Mouse (Mus musculus) kidney, embryonic 14.5 days (tissue): ENCODE data around the gene Cmip. TPM values are rescaled to one million over a fixed set of nuclear protein-coding genes. Genes with fewer than 3 reads are reported as not detected.

Source experiments
- ATAC-seq: fragments of 200-750 bp; cut with Nextera tagmentation; 2 replicates; pipeline ENCODE4 v1.8.0; 2017; ENCODE audit warnings: moderate number of reproducible peaks, mild to moderate bottlenecking, moderate TSS enrichment, moderate library complexity; ENCODE audit not compliant: low FRiP score, low TSS enrichment
- H3K27ac ChIP-seq: fragments of 300-500 bp; sonication (generic); 2 replicates; pipeline ENCODE4 v1.5.1; 2014; ENCODE audit warnings: low read depth, mild to moderate bottlenecking, low read length, moderate library complexity, mixed read lengths
- H3K27me3 ChIP-seq: fragments of 300-500 bp; sonication (generic); 2 replicates; pipeline ENCODE4 v1.6.1; 2014; ENCODE audit warnings: mild to moderate bottlenecking, low read length; ENCODE audit not compliant: control insufficient read depth, insufficient read depth
- H3K36me3 ChIP-seq: fragments of 300-500 bp; sonication (generic); 2 replicates; pipeline ENCODE4 v1.6.1; 2014; ENCODE audit warnings: low read length, mixed read lengths; ENCODE audit not compliant: control insufficient read depth, insufficient read depth
- H3K4me1 ChIP-seq: fragments of 300-500 bp; sonication (generic); 2 replicates; pipeline ENCODE4 v1.6.1; 2014; ENCODE audit warnings: low read length, mixed read lengths; ENCODE audit not compliant: control insufficient read depth, insufficient read depth
- H3K4me2 ChIP-seq: fragments of 300-500 bp; sonication (generic); replicated peaks from 2 replicates; pipeline ENCODE4 v1.6.1; 2014; ENCODE audit warnings: low read depth, mild to moderate bottlenecking, low read length
- H3K4me3 ChIP-seq: fragments of 300-500 bp; sonication (generic); 2 replicates; pipeline ENCODE4 v1.5.1; 2014; ENCODE audit warnings: mild to moderate bottlenecking, low read length
- H3K9ac ChIP-seq: fragments of 300-500 bp; sonication (generic); 2 replicates; pipeline ENCODE4 v1.6.1; 2014; ENCODE audit warnings: low read depth, mild to moderate bottlenecking, low read length, moderate library complexity
- H3K9me3 ChIP-seq: fragments of 300-500 bp; sonication (generic); 2 replicates; pipeline ENCODE4 v1.6.1; 2016; ENCODE audit warnings: low read length; ENCODE audit not compliant: control insufficient read depth
- WGBS: fragments of 180-500 bp; shearing (Covaris S2); extraction: QIAGEN DNeasy Blood & Tissue Kit; methylation state at CpG from one replicate; pipeline ENCODE4 v1.1.7; 2014; 5-methylcytosine and 5-hydroxymethylcytosine counted together
- polyA plus RNA-seq: library from polyadenylated mRNA; unstranded; fragments of >200 nt; fragmentation: Nextera tagmentation; extraction: Ambion mirVana; gene quantifications from 2 replicates; pipeline ENCODE4 v1.2.1, GENCODE M21; 2014

Cmip gene
- polyA plus RNA-seq, 1 experiment from 2014 or later: 22.9 TPM

DNA sequence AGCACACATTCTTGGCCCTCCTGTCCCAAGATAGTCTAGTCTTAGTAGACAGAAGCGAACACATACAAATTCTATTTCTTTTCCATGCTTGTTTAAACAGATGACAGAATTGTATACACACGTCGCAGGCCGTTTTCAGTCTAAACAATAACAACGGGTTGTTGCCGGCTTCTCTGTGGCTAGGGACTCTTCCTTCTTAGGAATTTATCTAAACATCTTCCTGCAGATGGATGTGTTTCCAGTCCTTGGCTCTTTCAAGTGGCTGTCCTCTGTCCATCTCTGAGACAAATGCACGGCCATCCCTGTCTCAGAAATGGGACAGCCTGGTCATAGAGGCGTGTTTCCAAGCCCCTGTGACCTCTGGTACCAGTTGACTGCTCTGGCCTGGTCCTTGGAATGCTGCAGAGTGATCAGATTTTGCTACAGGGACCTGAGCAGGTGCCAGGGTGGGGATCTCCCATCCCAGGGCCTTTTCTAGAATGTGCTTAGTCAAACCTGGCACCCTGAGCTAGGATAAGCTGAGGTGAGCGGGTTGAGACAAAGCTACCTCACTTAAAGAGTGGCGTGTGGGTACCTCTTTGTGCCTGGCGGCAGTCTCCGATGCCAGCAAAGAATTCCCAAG, 52.9 kb downstream of the Cmip start:
- Histone ChIP-seq H3K27me3 (no peaks in the 10 kb centered on the region), H3K4me2 (no peak overlapping the region), H3K27ac (no peak overlapping the region), H3K9me3 (no peaks in the 10 kb centered on the region), H3K4me1 (peaks cover 30% of the 10 kb centered on the region), H3K9ac (no peak overlapping the region), H3K4me3 (no peak overlapping the region), H3K36me3 (no peaks in the 10 kb centered on the region)
- ATAC-seq: no peak
- WGBS: 89% methylated on average over 12 of the region's 12 CpGs

DNA sequence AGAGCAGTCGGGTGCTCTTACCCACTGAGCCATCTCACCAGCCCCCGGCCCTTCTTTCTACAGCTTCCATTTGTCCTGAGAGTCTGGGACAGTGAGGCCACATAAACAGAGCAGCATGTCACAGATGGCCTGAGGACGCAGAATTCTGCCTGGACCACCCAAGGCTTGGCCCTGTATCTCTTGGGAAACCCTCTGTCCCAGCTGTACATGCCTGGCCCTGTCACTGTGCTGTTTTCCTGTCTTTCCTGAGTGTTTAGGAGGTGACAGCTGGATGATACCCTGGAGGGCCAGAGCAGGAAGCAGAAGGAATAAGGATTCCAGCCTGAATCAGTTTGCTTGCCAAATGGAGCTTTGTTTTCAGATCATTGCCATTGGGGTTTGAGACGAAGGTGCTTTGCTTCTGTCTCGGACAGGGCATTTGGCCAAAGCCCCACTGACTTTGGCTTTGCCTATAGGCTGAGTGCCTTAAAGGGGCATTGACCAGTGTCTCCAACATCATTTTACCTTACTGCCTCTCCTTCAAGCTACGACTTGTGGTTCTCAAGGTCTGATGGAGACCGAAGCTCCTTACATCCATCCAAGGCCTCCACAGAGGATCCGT, 54.2 kb downstream of the Cmip start:
- no peaks in the 10 kb centered on the region for H3K9me3 ChIP-seq
- H3K27me3 ChIP-seq: no peaks in the 10 kb centered on the region
- 74% methylated on average over 8 of the region's 8 CpGs for WGBS
- no peaks in the 10 kb centered on the region for H3K36me3 ChIP-seq
- no peak overlapping the region for H3K27ac ChIP-seq
- peaks cover 39% of the 10 kb centered on the region for H3K4me1 ChIP-seq
- H3K4me2 ChIP-seq: no peak overlapping the region
- no peak overlapping the region for H3K9ac ChIP-seq
- no peak for ATAC-seq
- H3K4me3 ChIP-seq: no peak overlapping the region

DNA sequence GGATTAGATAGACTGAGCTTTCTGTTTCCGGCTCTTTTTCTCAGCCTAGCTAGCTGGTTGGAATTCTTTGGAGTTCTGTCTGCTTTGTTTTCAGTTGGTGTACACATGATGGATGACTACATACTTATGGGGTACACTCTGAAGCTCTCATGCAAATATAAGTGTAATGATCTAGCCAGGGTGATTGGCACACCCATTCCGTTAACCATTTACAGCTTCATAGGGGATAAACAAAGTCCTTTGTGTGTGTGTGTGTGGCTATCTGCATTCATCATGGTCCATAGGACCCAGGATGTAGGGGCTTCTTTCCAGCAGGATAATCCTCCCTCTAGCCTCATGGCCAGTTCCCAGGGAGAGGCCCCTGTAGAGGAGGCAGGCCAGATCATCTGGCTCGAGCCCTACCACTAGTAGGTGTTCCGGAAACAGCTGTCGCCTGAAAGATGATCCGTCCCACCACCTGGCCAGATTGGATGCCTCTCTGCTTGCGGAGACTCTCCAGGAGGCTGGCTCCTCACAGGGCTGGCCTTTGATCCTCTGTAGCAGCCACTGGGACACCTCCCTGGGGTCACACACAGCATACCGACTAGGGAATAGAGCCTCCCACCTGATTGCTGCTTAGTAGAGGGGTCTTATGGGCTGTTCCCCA, 57.6 kb downstream of the Cmip start:
- Histone ChIP-seq H3K9ac (no peak overlapping the region), H3K4me2 (no peak overlapping the region), H3K4me3 (no peak overlapping the region), H3K36me3 (no peaks in the 10 kb centered on the region), H3K9me3 (no peaks in the 10 kb centered on the region), H3K27me3 (no peaks in the 10 kb centered on the region), H3K4me1 (peaks cover 32% of the 10 kb centered on the region), H3K27ac (peak overlapping the region; percentile 26; the same call in 1 of the 2 replicates)
- WGBS: 16% methylated on average over 8 of the region's 8 CpGs
- ATAC-seq: peak; percentile 82

DNA sequence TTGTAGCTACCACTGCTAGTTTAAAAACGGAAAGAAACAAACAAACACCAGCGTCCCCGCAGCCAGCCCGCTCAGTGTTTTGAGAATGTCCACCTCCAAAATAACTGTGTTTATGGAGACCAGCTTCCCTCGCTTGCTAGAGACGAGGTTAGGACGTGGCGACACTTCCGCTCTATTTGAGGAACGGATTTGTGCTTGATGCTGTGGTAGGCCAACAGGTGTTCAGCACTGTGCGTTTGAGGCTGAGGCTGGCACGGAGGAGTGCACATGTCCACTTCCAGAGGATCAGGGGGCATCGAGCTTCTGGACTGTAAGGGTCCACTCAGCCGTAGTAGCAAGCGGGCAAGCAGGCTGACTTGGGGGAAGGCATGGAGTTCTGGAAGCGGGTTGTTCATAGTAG, 58.9 kb downstream of the Cmip start:
- no peak overlapping the region for H3K27ac ChIP-seq
- no peaks in the 10 kb centered on the region for H3K9me3 ChIP-seq
- no peaks in the 10 kb centered on the region for H3K27me3 ChIP-seq
- no peak overlapping the region for H3K4me3 ChIP-seq
- H3K36me3 ChIP-seq: no peaks in the 10 kb centered on the region
- peaks cover 28% of the 10 kb centered on the region for H3K4me1 ChIP-seq
- no peak overlapping the region for H3K4me2 ChIP-seq
- H3K9ac ChIP-seq: no peak overlapping the region
- WGBS: 87% methylated on average over 16 of the region's 16 CpGs
- ATAC-seq: no peak

DNA sequence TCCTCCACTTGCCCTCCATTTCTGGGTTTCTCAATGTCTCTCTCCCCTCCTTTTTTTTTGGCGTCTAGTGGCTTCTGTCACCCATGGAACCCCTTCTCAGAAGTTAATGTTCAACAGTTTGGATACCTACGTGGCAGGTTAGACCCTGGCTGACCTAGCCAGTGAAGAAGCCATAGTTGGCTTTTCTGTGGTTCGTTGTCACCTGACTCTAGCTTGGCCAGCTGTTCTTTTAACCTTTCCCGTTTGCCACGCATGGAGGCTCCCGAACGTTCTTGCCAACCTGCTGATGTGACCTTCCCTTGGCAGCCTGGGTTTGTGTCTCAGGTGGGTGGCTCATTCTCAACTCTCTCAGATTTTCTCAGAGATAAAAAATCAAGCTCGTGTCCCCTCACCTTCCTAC, 60.6 kb downstream of the Cmip start:
- H3K27ac ChIP-seq: no peak overlapping the region
- H3K9me3 ChIP-seq: no peaks in the 10 kb centered on the region
- H3K9ac ChIP-seq: no peak overlapping the region
- no peak overlapping the region for H3K4me2 ChIP-seq
- 67% methylated on average over 8 of the region's 8 CpGs for WGBS
- H3K4me3 ChIP-seq: no peak overlapping the region
- H3K36me3 ChIP-seq: no peaks in the 10 kb centered on the region
- no peaks in the 10 kb centered on the region for H3K27me3 ChIP-seq
- no peak for ATAC-seq
- peaks cover 28% of the 10 kb centered on the region for H3K4me1 ChIP-seq

DNA sequence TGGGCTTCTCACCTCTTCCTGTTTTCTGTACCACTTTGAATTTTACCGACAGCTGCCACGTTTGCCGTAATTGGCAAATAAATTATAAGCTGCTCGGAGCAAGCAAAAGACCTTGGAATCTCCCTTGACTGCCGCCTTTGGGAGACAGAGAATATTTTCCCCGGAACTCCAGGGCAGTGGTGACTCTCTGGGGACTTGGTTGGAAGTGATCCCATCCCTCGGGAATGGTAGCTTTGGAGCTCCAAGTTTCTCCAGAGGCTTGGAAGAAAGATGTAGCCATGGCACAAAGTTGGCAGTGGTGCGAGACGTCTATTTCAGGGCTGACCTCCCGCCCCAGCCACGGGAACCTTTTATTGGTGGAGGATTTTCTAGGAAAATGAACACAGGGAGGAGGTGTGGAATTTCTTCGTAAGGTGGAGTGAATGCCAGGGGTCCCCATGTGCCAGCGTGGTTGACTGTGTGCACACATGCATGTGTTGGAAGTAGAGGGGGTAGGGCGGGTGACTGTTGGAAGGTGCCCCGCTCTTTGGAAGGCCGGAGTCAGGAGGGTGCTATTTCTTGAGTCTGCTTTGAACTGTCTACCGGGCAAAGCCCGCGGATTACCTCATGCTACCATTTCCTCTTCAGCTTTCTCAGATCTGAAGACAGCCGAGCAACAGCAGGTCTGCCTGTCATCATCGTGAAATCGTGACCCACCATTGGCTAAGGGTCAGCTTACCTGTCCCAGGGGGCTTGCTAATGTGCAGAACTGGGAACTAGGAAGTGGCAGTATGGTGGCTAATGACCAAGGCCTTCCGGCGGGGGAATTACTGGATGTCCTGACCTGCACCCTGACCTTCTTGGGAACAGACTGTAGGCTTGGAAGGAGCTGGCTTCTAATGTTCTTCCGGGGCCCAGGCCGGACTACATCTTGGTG, 62.3 kb downstream of the Cmip start:
- no peak overlapping the region for H3K4me3 ChIP-seq
- no peaks in the 10 kb centered on the region for H3K27me3 ChIP-seq
- WGBS: 75% methylated on average over 26 of the region's 26 CpGs
- no peak for ATAC-seq
- no peaks in the 10 kb centered on the region for H3K36me3 ChIP-seq
- no peak overlapping the region for H3K9ac ChIP-seq
- H3K4me1 ChIP-seq: peaks cover 28% of the 10 kb centered on the region
- H3K9me3 ChIP-seq: no peaks in the 10 kb centered on the region
- no peak overlapping the region for H3K4me2 ChIP-seq
- no peak overlapping the region for H3K27ac ChIP-seq

DNA sequence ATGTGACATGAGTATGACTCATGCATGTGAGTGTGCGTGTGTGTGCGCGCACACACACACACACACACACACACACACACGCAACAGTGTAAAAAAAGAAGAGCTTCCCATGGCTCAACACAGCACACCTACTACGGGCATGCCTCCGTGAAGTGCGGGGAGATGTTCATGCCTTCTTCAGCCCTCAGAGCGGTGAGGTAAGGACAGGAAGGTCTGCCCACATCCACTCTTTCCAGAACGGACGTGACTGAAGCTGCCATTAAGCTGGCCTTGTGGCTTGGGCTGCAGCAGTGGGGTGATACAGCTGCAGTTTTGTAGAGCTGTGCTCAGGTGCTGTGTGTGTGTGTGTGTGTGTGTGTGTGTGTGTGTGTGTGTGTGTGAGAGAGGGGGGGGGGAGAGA, 63.8 kb downstream of the Cmip start:
- Histone ChIP-seq H3K36me3 (no peaks in the 10 kb centered on the region), H3K9ac (no peak overlapping the region), H3K9me3 (no peaks in the 10 kb centered on the region), H3K4me3 (no peak overlapping the region), H3K4me2 (no peak overlapping the region), H3K27me3 (no peaks in the 10 kb centered on the region), H3K27ac (no peak overlapping the region), H3K4me1 (peaks cover 15% of the 10 kb centered on the region)
- ATAC-seq: no peak
- 93% methylated on average over 10 of the region's 10 CpGs for WGBS

DNA sequence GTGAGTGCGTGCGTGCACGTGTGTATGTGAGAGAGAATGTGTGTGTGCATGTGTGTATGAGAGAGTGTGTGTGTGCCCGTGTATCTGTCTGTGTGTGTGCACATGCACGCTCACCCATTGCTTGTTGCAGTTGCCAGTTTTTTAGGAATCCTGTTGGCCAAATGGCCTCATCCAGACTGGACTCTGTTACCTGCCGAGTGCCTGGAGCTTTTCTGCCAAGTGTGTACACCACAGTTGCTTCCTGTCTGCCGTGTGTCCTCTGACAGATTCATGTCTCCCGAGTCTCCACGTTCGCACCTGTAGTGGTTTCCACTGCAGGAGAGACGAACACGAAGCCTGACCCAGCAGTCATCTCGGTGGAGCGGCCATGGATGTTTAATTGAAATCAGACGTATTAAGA, 64.4 kb downstream of the Cmip start:
- H3K27me3 ChIP-seq: no peaks in the 10 kb centered on the region
- H3K9ac ChIP-seq: no peak overlapping the region
- no peaks in the 10 kb centered on the region for H3K36me3 ChIP-seq
- H3K27ac ChIP-seq: no peak overlapping the region
- no peaks in the 10 kb centered on the region for H3K9me3 ChIP-seq
- H3K4me2 ChIP-seq: no peak overlapping the region
- no peak for ATAC-seq
- 83% methylated on average over 15 of the region's 15 CpGs for WGBS
- H3K4me3 ChIP-seq: no peak overlapping the region
- H3K4me1 ChIP-seq: peaks cover 9% of the 10 kb centered on the region; the same call in 1 of the 2 replicates
